Mouse (Mus musculus): ENCODE results near the gene Hist1h3e.

DNA sequence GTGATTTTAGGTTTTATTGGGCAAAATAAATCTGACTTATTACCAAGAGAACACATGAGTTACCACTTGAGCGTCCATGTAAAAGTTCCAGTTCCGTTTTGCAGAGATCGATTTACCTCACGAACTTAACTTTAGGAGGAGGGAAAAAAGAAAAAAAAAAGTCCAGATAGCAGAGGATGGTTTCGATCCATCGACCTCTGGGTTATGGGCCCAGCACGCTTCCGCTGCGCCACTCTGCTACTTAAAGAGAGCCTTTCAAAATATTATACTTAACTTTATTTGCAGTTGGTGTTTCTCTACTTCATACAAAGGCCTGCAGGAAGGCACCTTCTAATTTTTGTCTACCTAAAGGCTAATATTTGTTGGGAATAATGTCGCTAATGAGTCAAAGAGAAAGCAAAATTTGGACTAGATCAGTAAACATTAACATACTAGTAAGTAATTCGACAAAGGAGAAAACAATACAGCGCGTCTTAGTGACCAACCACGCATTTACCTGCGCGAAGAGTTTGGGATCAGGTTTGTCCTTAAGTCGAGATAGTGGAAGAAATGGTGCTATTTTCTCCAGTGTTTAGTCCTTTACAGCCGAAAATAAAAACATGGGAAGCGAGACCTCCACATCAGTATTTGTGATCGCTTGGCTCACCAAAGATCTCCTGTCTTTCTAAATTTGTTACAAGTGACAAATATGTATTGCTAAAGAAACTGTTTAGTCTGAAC lies 31.8 kb downstream of the Hist1h3e start:
- TF ChIP-seq CTCF (IDR thresholded peaks at IDR 0.05; ENCODE audit: low read depth) (no peak), EP300 (IDR thresholded peaks at IDR 0.05; ENCODE audit: low read depth) (no peak)
